Mouse (Mus musculus) E14TG2a.4 (cell line): ENCODE measurements at regions not wholly inside any gene's neighbourhood (a gene's known extent, or its start where the extent isn't known, plus 50 kb on each side); places are given as distances from the start of the nearest gene placed in this dataset.

Experiments
- CTCF ChIP-seq: conservative IDR thresholded peaks from 2 replicates; pipeline ENCODE4 v1.5.1; 2014; ENCODE audit warnings: low read length
- NANOG ChIP-seq: IDR thresholded peaks from 2 replicates; pipeline ENCODE4 v1.6.1; 2014; ENCODE audit warnings: borderline replicate concordance, low read length, mixed read lengths

- TF ChIP-seq CTCF (no peak), NANOG (no peak)
These were observed 102.5 kb upstream of the Cpm start for GRCm38 (mm10) chr10:117526834-117527188.
